Mouse (Mus musculus) spleen, adult 10 weeks (tissue): ENCODE data around the gene Atp5g3. TPM values are rescaled to one million over a fixed set of nuclear protein-coding genes. Genes with fewer than 3 reads are reported as not detected.

Source experiments
- polyA plus RNA-seq: library from polyadenylated mRNA; stranded (reverse); fragments of 350-450 nt; fragmentation: Illumina TruSeq; extraction: RNeasy Lipid Tissue Mini Kit (QIAGEN cat#74804); gene quantifications from one replicate; pipeline ENCODE4 v1.2.3, GENCODE M21; 2015; ENCODE audit warnings: low replicate concordance; ENCODE audit not compliant: insufficient read depth

Atp5g3 gene
- 387 TPM for polyA plus RNA-seq

GRCm38 (mm10) chr2:73911175-73911700 is at the start of gene Atp5g3:
Atp5g3 (minus strand) TSS chr2:73911326.

GRCm38 (mm10) chr2:73892464-73893296 is 18.4 kb downstream of the Atp5g3 start, which contains the start of gene Atf2:
Atf2 (minus strand) TSS chr2:73892639.

Other genes with a start within 250 kb of the Atp5g3 start
- 1.3 TPM for gene Chn1, start 136.0 kb downstream of the Atp5g3 start, polyA plus RNA-seq
- 51.1 TPM for gene Atf2, start 18.7 kb downstream of the Atp5g3 start, polyA plus RNA-seq